Mouse (Mus musculus): ENCODE measurements around the gene Slc29a1. TPM values are rescaled to one million over a fixed set of nuclear protein-coding genes. Genes with fewer than 3 reads are reported as not detected.

Gene Slc29a1
- total RNA-seq, 4 experiments from 2014 or later = 145 to 174 (median 158) TPM

DNA sequence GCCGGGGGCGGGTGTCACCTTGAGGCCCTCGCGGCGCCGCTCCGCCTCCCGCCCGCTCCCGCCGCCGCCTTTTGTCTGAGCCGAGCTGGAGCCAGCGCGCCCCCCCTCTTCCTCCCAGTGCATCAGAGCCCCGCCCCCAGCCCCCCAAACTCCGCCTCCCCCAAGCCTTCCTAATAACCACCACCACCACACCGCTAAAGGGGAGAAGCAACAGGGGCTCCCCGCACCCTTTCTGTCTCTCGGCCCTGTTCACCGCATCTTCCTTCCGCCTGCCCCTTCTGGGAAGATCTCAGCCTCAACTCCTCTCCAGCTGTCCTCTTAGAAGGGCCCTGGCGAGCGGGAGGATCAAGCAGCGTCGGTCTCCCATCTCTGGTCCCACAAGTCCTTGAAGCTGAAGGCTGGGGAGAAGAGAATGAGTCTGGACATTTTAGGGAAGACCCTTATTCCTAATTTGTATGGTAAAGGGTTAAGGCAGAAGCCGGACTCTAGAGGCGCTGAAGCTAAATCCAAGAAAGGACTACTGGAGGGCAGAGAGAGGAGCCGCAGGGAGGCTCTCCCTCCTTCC is 49.7 kb downstream of the Slc29a1 start, which contains the start of gene Tmem151b:
Gene Tmem151b (minus strand): TSS at position 61 of the 565 bp plus-strand sequence.
- no peak for DNase-seq

DNA sequence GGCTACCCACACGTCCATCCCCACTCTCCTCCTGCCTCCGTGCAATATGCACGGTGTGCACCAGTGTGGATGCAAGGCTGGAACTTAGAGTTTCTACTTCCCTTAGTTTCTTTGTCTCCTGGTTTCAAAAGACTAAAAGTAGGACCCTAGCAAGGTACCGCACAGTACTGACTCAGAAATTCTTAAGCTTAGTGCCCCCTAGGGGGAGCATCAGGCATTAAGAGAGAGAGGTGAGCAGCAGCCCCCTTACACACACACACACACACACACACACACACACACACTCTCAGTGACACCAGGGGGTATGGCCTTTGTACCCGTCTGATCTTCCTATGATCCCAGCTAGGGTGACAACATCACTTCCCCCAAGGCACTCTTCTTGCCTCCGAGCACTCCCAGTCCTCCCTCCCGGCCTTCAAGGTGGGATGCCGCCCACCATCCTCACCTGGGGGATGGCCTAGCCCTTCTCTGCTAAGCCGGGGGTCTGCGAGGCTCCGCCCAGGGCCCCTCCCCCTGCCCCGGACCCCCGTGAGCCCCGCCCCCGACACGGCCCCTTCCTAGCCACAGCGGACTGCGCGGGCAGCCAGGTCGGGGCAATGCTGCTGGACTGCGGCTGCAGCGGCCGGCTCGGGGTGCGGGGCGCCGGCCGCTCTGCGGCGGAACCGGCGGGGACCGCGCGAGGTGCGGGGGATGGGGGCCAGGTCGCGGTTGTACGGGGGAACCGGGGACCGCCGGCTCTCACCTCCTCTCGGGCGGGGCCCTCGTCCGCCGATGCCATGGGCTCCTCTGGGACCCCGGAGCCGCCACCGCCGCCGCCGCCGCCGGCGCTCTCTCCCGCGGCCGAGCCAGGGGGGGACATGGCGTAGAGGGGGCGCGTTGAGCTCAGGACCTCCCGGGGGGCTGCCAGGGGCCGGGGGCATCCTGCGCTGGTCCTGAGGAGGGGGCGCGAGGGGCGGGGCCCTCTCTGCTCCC is 50.6 kb downstream of the Slc29a1 start:
- DNase-seq = no peak

DNA sequence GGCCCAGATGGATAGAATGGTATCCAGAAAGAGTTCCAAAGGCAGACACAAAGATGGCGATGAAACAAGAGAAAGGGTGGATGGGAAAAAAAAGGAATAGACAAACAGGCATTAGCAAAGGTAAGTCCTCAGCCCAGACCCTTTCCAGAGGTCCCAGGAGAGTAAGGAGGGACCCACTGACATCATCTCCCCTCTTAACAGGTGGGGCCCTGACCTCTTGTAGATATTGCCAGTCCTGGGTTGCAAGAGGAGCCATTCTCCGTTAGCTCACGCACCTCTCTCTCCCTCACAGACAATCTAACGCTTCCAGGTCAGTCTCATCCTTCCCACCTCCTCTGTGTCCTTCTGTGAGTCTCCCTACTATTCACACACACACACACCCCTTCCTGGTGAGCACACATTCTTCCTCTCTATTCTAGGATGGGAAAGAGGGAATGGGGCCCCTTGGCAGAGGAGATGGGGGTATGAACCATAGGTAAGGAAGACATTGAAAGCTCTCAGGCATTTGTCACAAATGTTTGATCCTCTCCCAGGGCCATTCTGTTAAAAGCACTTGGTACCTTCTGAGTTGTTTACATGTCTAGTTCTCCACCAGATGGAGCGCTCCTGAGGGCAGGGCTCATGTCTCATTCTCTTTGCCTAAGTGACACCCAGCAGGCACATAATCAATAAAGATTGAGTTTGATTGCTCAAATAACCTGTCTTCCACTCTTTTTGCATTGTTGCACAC is 51.8 kb downstream of the Slc29a1 start:
- no peak for DNase-seq

DNA sequence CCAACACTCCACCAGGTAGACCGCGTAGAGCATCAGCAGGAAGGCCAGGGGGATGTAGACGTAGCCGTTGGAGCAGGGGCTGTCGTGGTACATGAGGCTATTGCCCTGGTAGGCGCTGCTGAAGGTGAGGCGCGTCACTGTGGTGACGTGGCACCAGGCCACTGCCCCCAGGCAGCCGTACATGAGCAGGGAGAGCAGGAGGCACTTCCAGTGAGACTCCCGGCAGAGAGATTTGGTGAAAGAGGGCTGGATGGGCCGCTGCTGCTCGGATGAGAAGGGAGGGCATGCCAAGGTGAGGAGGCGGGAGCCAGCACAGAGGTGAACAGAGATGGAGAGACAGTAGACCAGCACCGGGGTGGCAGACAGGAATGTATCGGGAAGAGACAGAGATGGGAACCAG is 52.5 kb downstream of the Slc29a1 start:
- DNase-seq = no peak

DNA sequence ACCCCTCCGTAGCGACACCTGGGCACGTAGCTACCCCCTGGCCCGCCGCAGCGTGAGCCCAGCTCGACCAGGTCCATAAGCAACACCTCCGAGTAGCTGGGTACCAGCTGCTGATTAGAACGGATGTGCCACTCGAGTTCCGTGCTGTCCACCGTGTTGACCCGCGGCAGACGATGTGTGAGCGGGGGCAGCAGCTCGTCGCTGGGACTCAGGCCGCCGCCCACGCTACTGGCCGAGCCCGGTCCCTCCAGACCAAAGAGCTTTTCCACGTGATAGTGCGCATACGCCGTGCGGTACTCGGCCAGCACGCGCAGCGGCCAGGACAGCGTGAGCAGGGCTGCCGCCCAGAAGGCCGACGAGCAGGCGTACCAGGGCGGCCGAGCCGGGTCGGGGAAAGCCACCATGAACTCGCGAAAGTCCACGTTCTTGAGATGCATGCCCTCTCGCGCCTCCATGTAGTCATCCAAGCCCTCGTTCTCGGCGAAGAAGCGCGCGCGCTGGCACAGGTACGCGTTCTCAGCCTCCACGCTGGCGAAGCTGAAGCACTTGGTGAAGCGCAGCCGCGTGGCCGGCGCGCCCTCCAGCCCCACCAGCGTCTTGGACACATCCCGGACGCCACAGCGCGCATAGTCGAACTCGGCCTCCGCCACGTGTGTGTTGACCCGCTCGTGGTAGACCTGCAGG is 54.0 kb downstream of the Slc29a1 start:
- DNase-seq = no peak

DNA sequence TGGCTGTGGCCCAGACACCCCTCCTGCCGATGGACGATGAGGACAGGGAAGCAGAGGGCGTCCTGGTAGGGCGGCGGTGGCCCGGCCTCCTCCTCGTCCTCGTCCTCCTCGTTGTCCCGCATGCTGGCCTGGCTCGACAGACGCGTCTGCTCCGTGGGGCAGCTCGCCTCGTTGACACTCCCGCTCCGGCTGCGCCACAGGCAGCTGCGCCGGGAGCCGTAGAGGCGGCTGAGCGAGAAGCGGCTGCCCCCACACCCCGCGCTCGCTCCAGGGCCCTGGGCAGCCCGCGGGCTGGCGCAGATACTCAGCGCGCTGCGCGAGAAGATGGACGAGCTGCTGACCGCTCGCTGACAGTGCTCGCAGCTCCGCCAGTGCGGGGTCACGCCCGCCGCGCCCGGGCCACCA is 54.5 kb downstream of the Slc29a1 start:
- no peak for DNase-seq

DNA sequence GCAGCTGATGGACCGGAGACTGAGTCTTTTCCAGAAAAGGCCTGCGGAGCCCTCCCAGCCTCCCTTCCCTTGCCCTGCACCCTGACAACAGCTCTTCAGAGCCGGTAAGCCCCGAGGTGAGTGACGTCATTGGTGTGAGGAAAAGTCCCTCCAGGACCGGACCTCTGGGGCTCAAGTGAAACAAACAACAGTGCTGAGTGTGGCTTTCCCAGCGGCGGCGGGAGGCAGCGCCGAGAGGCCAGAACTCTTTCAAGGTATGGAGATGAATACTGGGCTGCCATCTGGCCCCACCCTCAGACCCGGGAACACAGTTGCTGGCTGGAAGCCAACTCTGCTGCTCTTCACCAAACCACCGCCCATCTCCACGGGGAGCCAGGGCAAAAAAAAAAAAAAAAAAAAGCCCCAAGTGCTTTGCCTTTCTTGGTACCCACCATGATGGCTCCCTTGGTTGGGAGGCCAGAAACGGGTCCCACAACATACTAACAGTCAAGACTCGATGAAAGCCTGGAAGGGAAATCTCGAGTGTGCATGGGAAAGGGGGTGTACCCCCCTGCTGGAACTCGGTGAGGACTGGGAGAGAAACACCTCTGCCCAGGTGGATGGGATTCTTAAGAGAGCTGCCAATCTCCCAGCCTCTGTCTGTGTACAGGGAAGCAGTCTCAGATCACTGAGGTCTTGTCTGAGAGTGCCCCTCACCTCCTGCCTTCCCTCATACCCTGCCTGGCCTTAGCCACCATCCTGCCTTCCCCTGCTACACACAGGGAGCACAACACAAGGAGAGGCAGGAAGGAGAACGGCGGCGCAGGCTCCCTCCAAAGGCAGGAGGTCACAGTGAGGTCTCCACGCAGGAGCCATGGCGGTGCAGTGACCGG is 55.2 kb downstream of the Slc29a1 start:
- DNase-seq = no peak

DNA sequence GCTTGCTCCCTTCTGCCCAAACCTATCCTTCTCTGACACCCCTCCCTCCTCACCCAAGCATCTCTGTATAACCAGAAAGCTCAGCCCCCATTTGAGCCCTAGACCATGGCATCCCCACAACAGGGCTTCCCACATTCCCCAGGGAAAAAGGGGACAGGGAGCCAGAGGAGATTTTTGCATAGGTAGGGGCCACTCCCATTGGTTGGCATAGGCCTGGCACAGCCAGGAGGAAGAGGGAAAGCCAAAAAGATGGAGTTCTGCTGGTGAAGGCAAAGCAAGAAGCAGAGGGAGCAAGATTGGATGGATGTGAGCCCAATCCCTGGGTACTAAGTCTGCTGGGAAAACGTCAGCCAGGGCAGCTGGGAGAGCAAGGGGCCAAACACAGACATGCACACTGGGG is 56.3 kb downstream of the Slc29a1 start:
- no peak for DNase-seq

DNA sequence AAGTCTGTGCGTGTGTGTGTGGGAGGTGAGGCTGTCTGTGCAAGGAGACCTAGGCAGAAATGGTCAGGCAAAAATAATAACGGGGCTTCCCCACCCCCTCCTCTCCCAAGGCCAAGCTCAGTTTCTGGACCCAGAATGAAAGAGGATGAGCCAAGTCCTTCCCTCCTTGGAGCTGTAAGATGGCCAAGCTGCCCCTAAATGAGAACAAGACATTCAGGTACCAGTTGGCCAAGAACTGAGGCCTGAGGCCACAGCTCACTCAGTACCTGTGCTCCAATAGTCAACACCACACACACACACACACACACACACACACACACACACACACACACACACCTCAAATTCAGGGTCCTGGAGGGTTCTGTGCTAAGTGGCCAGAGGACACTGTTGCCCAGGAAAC is 56.7 kb downstream of the Slc29a1 start:
- DNase-seq = no peak

DNA sequence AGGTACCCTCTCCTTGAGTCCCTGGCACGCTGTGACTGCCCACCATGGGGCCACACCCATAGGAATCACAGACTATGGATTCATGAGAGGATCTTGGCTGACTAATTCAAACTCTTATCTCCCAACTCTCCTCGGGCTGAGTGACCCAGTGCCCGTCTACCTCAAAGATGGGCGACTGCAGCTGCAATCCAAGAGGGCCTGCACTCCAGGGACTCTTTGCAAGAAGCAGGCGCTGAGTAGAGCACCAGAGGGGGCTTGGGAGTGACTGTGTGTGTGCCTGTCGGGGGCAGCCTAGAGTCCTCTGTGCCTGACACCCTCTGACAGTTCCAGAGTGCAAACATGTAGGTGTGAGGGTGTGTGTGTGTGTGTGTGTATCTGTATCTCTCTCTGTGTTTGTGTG is 57.3 kb downstream of the Slc29a1 start:
- no peak for DNase-seq

DNA sequence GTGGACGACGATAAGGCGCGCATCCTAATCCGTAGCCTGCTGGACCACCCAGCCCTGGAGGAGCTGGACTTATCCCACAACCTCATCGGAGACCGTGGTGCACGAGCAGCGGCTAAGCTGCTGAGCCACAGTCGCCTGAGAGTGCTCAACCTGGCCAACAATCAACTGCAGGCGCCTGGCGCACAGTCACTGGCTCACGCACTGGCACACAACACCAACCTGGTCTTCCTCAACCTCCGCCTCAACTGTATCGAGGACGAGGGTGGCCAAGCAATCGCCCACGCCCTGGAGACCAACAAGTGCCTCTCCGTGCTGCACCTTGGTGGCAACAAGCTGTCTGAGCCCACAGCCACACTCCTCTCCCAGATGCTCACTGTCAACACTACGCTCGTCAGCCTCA is 59.7 kb downstream of the Slc29a1 start:
- DNase-seq = no peak

DNA sequence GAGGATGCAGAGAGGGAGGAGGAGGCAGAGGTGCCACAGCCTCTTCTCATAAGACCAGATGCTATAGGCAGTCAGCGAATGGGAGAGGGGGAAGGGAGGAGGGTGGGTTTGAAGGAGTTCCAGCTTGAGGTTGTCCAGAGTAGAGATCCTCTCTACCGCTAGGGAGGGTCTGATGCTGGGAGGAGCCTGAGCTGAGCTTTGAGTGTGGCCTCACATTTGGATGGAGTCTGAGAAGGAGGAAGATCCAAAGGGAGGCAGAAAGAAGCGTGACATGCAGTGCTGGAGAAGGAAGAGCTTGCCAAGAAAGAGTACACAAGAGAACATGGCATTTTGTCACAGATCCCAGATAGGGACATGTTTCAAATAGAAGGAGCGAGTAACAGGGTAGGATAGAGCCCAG is 61.0 kb downstream of the Slc29a1 start:
- no peak for DNase-seq

DNA sequence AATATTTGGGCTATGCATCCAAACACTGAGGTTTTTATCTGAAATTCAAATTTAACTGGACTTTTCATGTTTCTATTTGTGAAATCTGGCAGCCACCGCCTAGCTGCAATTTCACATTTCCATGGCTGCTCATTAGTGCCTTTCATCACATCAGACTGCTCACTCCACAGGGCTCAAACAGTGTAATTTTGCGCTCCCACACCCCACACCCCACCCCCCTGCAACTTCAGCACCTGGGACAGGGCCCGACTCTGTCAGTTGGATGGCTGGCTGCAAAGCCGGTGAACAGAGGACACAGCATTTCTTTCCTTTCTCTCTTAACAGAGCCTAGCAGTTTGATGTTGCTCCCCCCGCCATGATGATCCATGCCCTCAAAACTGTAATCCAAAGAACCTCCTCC is 63.1 kb downstream of the Slc29a1 start:
- DNase-seq = no peak

Other genes with a start within 250 kb of the Slc29a1 start
- gene Cdc5l, start 165.9 kb downstream of the Slc29a1 start, total RNA-seq (2022) = 10 to 100 TPM; 34.2 to 45.1 (median 40.6) TPM
- gene Spats1, start 124.2 kb downstream of the Slc29a1 start, total RNA-seq (2022) = under 1 TPM in 2 of 4 experiments, not detected in 2; 0.17 to 0.24 TPM
- gene Aars2, start 92.8 kb downstream of the Slc29a1 start, total RNA-seq (2022) = 10 to 100 TPM; 18.1 to 23.7 (median 19.0) TPM
- not detected for gene Tcte1, start 76.2 kb downstream of the Slc29a1 start, total RNA-seq (2022)
- gene Tmem151b, start 49.9 kb downstream of the Slc29a1 start, total RNA-seq (2022) = under 1 TPM; 0.09 to 0.17 (median 0.14) TPM
- 1 to 10 TPM; 4.2 to 6.4 (median 5.6) TPM for gene Nfkbie, start 43.9 kb downstream of the Slc29a1 start, total RNA-seq (2022)
- gene Slc35b2, start 35.7 kb downstream of the Slc29a1 start, total RNA-seq (2022) = 10 to 100 TPM; 51.7 to 68.9 (median 61.0) TPM
- gene Hsp90ab1, start 26.3 kb downstream of the Slc29a1 start, total RNA-seq (2022) = 1,000 to 10,000 TPM; 1,432 to 3,205 (median 1,905) TPM
- gene Mymx, start 2.5 kb upstream of the Slc29a1 start, total RNA-seq (2022) = under 1 TPM in 2 of 4 experiments, not detected in 2; 0.32 to 0.38 TPM
- under 1 TPM in 1 of 4 experiments, not detected in 3; 0.89 TPM for gene Capn11, start 59.7 kb upstream of the Slc29a1 start, total RNA-seq (2022)
- gene Mrpl14, start 86.7 kb upstream of the Slc29a1 start, total RNA-seq (2022) = 100 to 1,000 TPM; 109 to 120 (median 112) TPM
- gene Tmem63b, start 87.3 kb upstream of the Slc29a1 start, total RNA-seq (2022) = 10 to 100 TPM; 38.2 to 75.2 (median 53.9) TPM
- gene 1600014C23Rik, start 134.2 kb upstream of the Slc29a1 start, total RNA-seq (2022) = not detected